Mouse (Mus musculus) neural tube, embryonic 12.5 days (tissue): ENCODE results near the gene Ptpn14. TPM values are rescaled to one million over a fixed set of nuclear protein-coding genes. Genes with fewer than 3 reads are reported as not detected.

Source experiments
- ATAC-seq: fragments of 200-750 bp; cut with Nextera tagmentation; 2 replicates; pipeline ENCODE4 v1.8.0; 2017; ENCODE audit warnings: low read depth, mild to moderate bottlenecking, moderate TSS enrichment, moderate library complexity; ENCODE audit not compliant: low FRiP score
- H3K27ac ChIP-seq: fragments of 300-500 bp; sonication (generic); 2 replicates; pipeline ENCODE4 v1.5.1; 2016
- H3K27me3 ChIP-seq: fragments of 300-500 bp; sonication (generic); replicated peaks from 2 replicates; pipeline ENCODE4 v1.6.1; 2016; ENCODE audit warnings: mild to moderate bottlenecking
- H3K36me3 ChIP-seq: fragments of 300-500 bp; sonication (generic); 2 replicates; pipeline ENCODE4 v1.6.1; 2016; ENCODE audit warnings: mild to moderate bottlenecking
- H3K4me1 ChIP-seq: fragments of 300-500 bp; sonication (generic); 2 replicates; pipeline ENCODE4 v1.6.1; 2016
- H3K4me2 ChIP-seq: fragments of 300-500 bp; sonication (generic); replicated peaks from 2 replicates; pipeline ENCODE4 v1.6.1; 2016; ENCODE audit warnings: mild to moderate bottlenecking
- H3K4me3 ChIP-seq: fragments of 300-500 bp; sonication (generic); 2 replicates; pipeline ENCODE4 v1.5.1; 2016
- H3K9ac ChIP-seq: fragments of 300-500 bp; sonication (generic); 2 replicates; pipeline ENCODE4 v1.6.1; 2016; ENCODE audit warnings: mild to moderate bottlenecking
- H3K9me3 ChIP-seq: fragments of 300-500 bp; sonication (generic); 2 replicates; pipeline ENCODE4 v1.6.1; 2016; ENCODE audit warnings: mild to moderate bottlenecking
- WGBS: fragments of 180-500 bp; shearing (Covaris S2); methylation state at CpG from one replicate; pipeline ENCODE4 v1.1.7; 2016; 5-methylcytosine and 5-hydroxymethylcytosine counted together
- polyA plus RNA-seq: library from polyadenylated mRNA; unstranded; fragments of >200 nt; fragmentation: Nextera tagmentation; extraction: Ambion mirVana; gene quantifications from 2 replicates; pipeline ENCODE4 v1.2.1, GENCODE M21; 2016

Ptpn14 gene
- polyA plus RNA-seq, 1 experiment from 2014 or later = 4.5 TPM

- 84% methylated on average over 4 of the region's 4 CpGs for WGBS
- Histone ChIP-seq H3K9me3 (no peaks in the 10 kb centered on the region), H3K4me1 (no peaks in the 10 kb centered on the region; the same call in 1 of the 2 replicates), H3K36me3 (no peaks in the 10 kb centered on the region), H3K4me3 (no peak overlapping the region), H3K4me2 (no peak overlapping the region), H3K27ac (no peak overlapping the region), H3K9ac (no peak overlapping the region), H3K27me3 (no peaks in the 10 kb centered on the region)
- no peak for ATAC-seq
Measured at GRCm38 (mm10) chr1:189872050-189872449, 144.0 kb downstream of the Ptpn14 start.

GRCm38 (mm10) chr1:189873591-189873990, 145.5 kb downstream of the Ptpn14 start:
- Histone ChIP-seq H3K4me2 (no peak overlapping the region), H3K4me3 (no peak overlapping the region), H3K36me3 (no peaks in the 10 kb centered on the region), H3K27ac (no peak overlapping the region), H3K9ac (no peak overlapping the region), H3K27me3 (no peaks in the 10 kb centered on the region), H3K9me3 (no peaks in the 10 kb centered on the region), H3K4me1 (no peaks in the 10 kb centered on the region; the same call in 1 of the 2 replicates)
- no peak for ATAC-seq
- WGBS = 80% methylated on average over 8 of the region's 8 CpGs

DNA sequence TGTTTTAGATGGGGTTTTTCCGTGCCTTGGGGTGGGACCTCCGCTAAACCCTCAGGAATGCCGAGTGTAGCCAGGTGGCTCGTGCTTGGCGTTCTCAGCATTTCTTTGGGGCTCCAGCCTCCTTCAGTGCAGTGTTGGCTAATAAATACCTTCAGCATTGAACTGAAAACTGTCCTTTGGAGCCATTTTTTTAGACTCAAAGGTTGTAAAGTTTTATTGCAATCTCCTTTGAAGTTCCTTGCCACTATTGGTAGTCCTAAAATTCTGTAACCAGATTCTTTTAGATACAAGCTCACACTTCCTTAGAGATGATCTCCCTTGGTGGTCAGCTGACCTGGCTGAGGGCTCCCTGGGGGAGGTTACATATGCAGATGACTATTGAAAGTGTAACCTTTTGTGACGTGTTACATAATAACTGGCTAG, 147.4 kb downstream of the Ptpn14 start:
- no peak overlapping the region for H3K27ac ChIP-seq
- ATAC-seq = no peak
- no peaks in the 10 kb centered on the region for H3K36me3 ChIP-seq
- H3K9me3 ChIP-seq = no peaks in the 10 kb centered on the region
- H3K4me1 ChIP-seq = no peaks in the 10 kb centered on the region; the same call in 1 of the 2 replicates
- no peak overlapping the region for H3K4me3 ChIP-seq
- no peak overlapping the region for H3K9ac ChIP-seq
- no peaks in the 10 kb centered on the region for H3K27me3 ChIP-seq
- no peak overlapping the region for H3K4me2 ChIP-seq
- WGBS = 10% methylated on average over 6 of the region's 6 CpGs

- H3K4me3 ChIP-seq = no peak overlapping the region
- no peaks in the 10 kb centered on the region; the same call in 1 of the 2 replicates for H3K4me1 ChIP-seq
- no peaks in the 10 kb centered on the region for H3K9me3 ChIP-seq
- no peak overlapping the region for H3K9ac ChIP-seq
- 60% methylated on average over 8 of the region's 8 CpGs for WGBS
- H3K27me3 ChIP-seq = no peaks in the 10 kb centered on the region
- no peak overlapping the region for H3K4me2 ChIP-seq
- ATAC-seq = no peak
- no peak overlapping the region for H3K27ac ChIP-seq
- no peaks in the 10 kb centered on the region for H3K36me3 ChIP-seq
Measured at GRCm38 (mm10) chr1:189876162-189876561, 148.1 kb downstream of the Ptpn14 start.

- H3K27ac ChIP-seq = no peak overlapping the region
- WGBS = 69% methylated on average over 2 of the region's 2 CpGs
- ATAC-seq = no peak
Measured at GRCm38 (mm10) chr1:189879212-189879611, 151.1 kb downstream of the Ptpn14 start.

DNA sequence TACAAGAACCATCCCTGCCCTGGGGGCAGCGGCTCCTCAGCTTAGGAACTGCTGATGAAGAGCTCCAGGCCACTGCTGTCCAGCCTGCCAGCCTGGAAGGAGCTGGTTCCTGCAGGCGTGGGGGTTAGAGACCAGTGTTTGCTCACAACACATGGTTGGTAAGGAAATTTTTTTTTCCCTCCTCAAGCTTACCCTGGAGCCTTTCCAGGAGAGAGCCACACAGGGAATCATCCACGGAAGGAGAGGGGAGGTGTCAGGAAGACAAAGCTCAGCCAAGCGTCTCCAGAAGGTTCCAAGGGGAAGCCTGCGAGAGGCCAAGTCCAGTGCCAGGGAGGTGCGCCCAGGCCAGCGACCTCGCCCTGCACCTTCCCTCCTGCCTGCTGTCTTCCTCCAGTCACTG, 151.9 kb downstream of the Ptpn14 start:
- ATAC-seq = no peak

More at GRCm38 (mm10) chr1:189879212-189879611, 151.1 kb downstream of the Ptpn14 start:
- Histone ChIP-seq H3K9me3 (no peaks in the 10 kb centered on the region), H3K4me1 (no peaks in the 10 kb centered on the region; the same call in 1 of the 2 replicates), H3K4me2 (no peak overlapping the region), H3K27me3 (no peaks in the 10 kb centered on the region), H3K4me3 (no peak overlapping the region), H3K36me3 (no peaks in the 10 kb centered on the region; the same call in 1 of the 2 replicates), H3K9ac (no peak overlapping the region)

GRCm38 (mm10) chr1:189880745-189881144, 152.7 kb downstream of the Ptpn14 start:
- no peaks in the 10 kb centered on the region for H3K27me3 ChIP-seq
- 77% methylated on average over 14 of the region's 14 CpGs for WGBS
- H3K4me3 ChIP-seq = no peak overlapping the region
- H3K27ac ChIP-seq = no peak overlapping the region
- ATAC-seq = no peak
- no peak overlapping the region for H3K4me2 ChIP-seq
- H3K9ac ChIP-seq = no peak overlapping the region
- no peaks in the 10 kb centered on the region; the same call in 1 of the 2 replicates for H3K36me3 ChIP-seq
- peaks cover 4% of the 10 kb centered on the region; the same call in 1 of the 2 replicates for H3K4me1 ChIP-seq
- no peaks in the 10 kb centered on the region for H3K9me3 ChIP-seq

More for the DNA sequence above, 151.9 kb downstream of the Ptpn14 start:
- H3K27me3 ChIP-seq = no peaks in the 10 kb centered on the region
- H3K36me3 ChIP-seq = no peaks in the 10 kb centered on the region; the same call in 1 of the 2 replicates
- 75% methylated on average over 8 of the region's 8 CpGs for WGBS
- peaks cover 4% of the 10 kb centered on the region; the same call in 1 of the 2 replicates for H3K4me1 ChIP-seq
- no peak overlapping the region for H3K4me3 ChIP-seq
- H3K4me2 ChIP-seq = no peak overlapping the region
- H3K9ac ChIP-seq = no peak overlapping the region
- H3K27ac ChIP-seq = no peak overlapping the region
- no peaks in the 10 kb centered on the region for H3K9me3 ChIP-seq

DNA sequence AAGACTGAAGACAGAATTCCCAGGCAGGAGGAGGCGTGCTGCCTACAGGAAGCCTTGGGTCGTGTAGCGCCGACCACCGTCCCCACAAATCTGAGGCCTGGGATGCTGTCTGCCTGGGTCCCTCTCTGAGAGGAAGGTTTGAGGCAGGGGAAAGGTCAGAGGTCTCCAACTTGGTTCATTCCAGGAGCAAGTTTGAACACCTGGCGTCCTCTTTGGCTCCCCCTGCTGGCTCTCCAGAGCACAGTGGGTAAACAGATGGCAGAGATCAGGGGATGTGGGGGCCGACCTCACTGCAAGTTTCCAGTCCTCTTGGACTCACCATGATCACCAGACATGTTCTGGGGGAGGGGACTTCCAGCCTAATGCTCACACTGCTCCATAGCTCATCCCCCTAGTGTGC, 154.8 kb downstream of the Ptpn14 start:
- WGBS = 56% methylated on average over 7 of the region's 7 CpGs
- Histone ChIP-seq H3K4me3 (no peak overlapping the region), H3K9me3 (no peaks in the 10 kb centered on the region), H3K27me3 (no peaks in the 10 kb centered on the region), H3K27ac (no peak overlapping the region), H3K4me2 (no peak overlapping the region), H3K9ac (no peak overlapping the region), H3K4me1 (peaks cover 4% of the 10 kb centered on the region; the same call in 1 of the 2 replicates), H3K36me3 (no peaks in the 10 kb centered on the region; the same call in 1 of the 2 replicates)
- ATAC-seq = no peak

- 43% methylated on average over 18 of the region's 18 CpGs for WGBS
- Histone ChIP-seq H3K27ac (no peak overlapping the region), H3K9ac (no peak overlapping the region), H3K27me3 (no peaks in the 10 kb centered on the region), H3K4me1 (peaks cover 4% of the 10 kb centered on the region; the same call in 1 of the 2 replicates), H3K36me3 (no peaks in the 10 kb centered on the region; the same call in 1 of the 2 replicates), H3K4me2 (no peak overlapping the region), H3K4me3 (no peak overlapping the region), H3K9me3 (no peaks in the 10 kb centered on the region)
- ATAC-seq = no peak
Measured at GRCm38 (mm10) chr1:189883531-189884170, 155.6 kb downstream of the Ptpn14 start.

DNA sequence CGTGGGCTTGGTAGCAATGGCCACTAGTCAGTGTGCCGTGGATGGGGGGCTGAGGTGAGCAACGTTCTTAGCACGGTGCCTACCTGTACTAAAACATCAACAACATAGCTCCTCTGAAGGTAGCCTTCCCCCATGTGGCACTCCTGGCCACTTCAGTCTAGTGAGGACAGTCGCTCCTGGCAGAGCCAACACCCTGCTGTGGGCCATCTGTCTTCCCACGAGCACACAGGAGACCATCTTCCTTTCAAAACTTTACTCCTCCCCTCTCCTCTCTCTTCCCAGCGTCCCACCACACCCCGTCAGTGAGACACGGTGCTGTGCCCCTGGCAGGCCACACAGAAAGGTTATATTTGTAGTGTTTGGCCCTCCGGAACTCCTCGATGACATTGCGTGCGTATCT, 156.9 kb downstream of the Ptpn14 start:
- no peak overlapping the region for H3K4me2 ChIP-seq
- no peak overlapping the region for H3K27ac ChIP-seq
- H3K36me3 ChIP-seq = no peaks in the 10 kb centered on the region; the same call in 1 of the 2 replicates
- no peaks in the 10 kb centered on the region for H3K9me3 ChIP-seq
- no peak for ATAC-seq
- H3K27me3 ChIP-seq = no peaks in the 10 kb centered on the region
- no peak overlapping the region for H3K4me3 ChIP-seq
- 54% methylated on average over 13 of the region's 13 CpGs for WGBS
- H3K4me1 ChIP-seq = peaks cover 4% of the 10 kb centered on the region; the same call in 1 of the 2 replicates
- no peak overlapping the region for H3K9ac ChIP-seq

DNA sequence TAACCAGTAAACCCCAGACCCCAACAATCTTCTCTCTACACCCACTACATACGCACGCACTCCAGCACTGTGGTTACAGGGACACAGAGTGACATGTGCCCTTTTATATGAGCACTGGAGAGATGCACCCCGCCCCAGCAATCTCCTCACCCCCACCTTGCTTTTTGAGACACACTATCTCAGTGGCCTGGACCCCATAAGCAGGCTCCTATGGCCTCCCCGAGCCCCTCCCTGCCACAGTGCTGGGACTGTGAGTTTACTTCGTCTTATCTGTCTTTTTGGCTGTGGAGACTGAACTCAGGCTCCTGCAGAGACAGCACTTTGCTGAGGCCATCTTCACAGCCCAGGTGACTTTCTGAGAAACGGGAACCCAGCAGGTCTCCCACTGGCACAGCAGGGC, 157.9 kb downstream of the Ptpn14 start:
- H3K27ac ChIP-seq = no peak overlapping the region
- H3K9ac ChIP-seq = no peak overlapping the region
- no peaks in the 10 kb centered on the region; the same call in 1 of the 2 replicates for H3K36me3 ChIP-seq
- H3K4me2 ChIP-seq = no peak overlapping the region
- 82% methylated on average over 6 of the region's 6 CpGs for WGBS
- H3K27me3 ChIP-seq = no peaks in the 10 kb centered on the region
- peaks cover 4% of the 10 kb centered on the region; the same call in 1 of the 2 replicates for H3K4me1 ChIP-seq
- no peak overlapping the region for H3K4me3 ChIP-seq
- H3K9me3 ChIP-seq = no peaks in the 10 kb centered on the region
- no peak for ATAC-seq

DNA sequence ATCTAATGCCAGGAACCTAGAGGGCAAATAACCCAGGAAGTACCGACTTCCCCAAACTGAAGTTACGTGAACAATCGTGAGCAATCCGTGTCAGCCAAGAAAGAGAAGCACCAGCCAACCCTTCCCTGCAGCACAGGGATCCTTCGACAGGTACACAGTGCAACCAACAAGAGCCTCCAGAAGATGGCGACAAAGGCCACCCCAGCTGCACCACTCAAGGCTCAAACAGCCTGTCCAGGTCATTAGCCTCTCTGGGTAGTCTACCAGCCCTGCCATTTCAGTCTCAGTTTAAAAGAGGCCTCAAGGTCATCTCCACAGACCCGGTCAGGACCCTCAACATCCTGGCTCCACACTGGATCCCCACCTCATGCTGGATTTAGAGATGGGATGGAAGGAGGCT, 159.4 kb downstream of the Ptpn14 start:
- Histone ChIP-seq H3K36me3 (no peaks in the 10 kb centered on the region), H3K9ac (no peak overlapping the region), H3K4me3 (no peak overlapping the region), H3K9me3 (no peaks in the 10 kb centered on the region), H3K27ac (no peak overlapping the region), H3K27me3 (no peaks in the 10 kb centered on the region), H3K4me2 (no peak overlapping the region), H3K4me1 (peaks cover 4% of the 10 kb centered on the region; the same call in 1 of the 2 replicates)
- WGBS = 30% methylated on average over 7 of the region's 7 CpGs
- ATAC-seq = peak; percentile 67
